Mouse (Mus musculus) intestine, embryonic 14.5 days (tissue): ENCODE measurements around the gene Lrrc29. TPM values are rescaled to one million over a fixed set of nuclear protein-coding genes. Genes with fewer than 3 reads are reported as not detected.

ENCODE experiments used
- ATAC-seq: fragments of 200-750 bp; cut with Nextera tagmentation; replicated peaks from 2 replicates; pipeline ENCODE4 v1.8.0; 2017; ENCODE audit warnings: low read depth, moderate number of reproducible peaks, moderate TSS enrichment, moderate library complexity; ENCODE audit not compliant: low FRiP score, low TSS enrichment
- DNase-seq: peaks from one replicate; pipeline ENCODE4 v3.0.0-alpha.2; 2018; ENCODE audit warnings: low spot score
- H3K27ac ChIP-seq: fragments of 300-500 bp; sonication (generic); 2 replicates; pipeline ENCODE4 v1.5.1; 2014; ENCODE audit warnings: low read depth, mild to moderate bottlenecking, control low read depth
- H3K27me3 ChIP-seq: fragments of 300-500 bp; sonication (generic); replicated peaks from 2 replicates; pipeline ENCODE4 v1.6.1; 2014; ENCODE audit warnings: low read length, control low read depth; ENCODE audit not compliant: control insufficient read depth, insufficient read depth
- H3K36me3 ChIP-seq: fragments of 300-500 bp; sonication (generic); 2 replicates; pipeline ENCODE4 v1.6.1; 2014; ENCODE audit warnings: low read length, control low read depth; ENCODE audit not compliant: control insufficient read depth, insufficient read depth
- H3K4me1 ChIP-seq: fragments of 300-500 bp; sonication (generic); replicated peaks from 2 replicates; pipeline ENCODE4 v1.6.1; 2014; ENCODE audit warnings: low read length, control low read depth, mixed read lengths; ENCODE audit not compliant: control insufficient read depth, insufficient read depth
- H3K4me2 ChIP-seq: fragments of 300-500 bp; sonication (generic); 2 replicates; pipeline ENCODE4 v1.6.1; 2014; ENCODE audit warnings: low read length
- H3K4me3 ChIP-seq: fragments of 300-500 bp; sonication (generic); 2 replicates; pipeline ENCODE4 v1.5.1; 2014; ENCODE audit warnings: low read depth, low read length, control low read depth, mixed read lengths
- H3K9ac ChIP-seq: fragments of 300-500 bp; sonication (generic); 2 replicates; pipeline ENCODE4 v1.6.1; 2014; ENCODE audit warnings: mild to moderate bottlenecking, low read length
- H3K9me3 ChIP-seq: fragments of 300-500 bp; sonication (generic); 2 replicates; pipeline ENCODE4 v1.6.1; 2016; ENCODE audit warnings: low read length, control low read depth; ENCODE audit not compliant: control insufficient read depth
- WGBS: fragments of 180-500 bp; shearing (Covaris S2); extraction: QIAGEN DNeasy Blood & Tissue Kit; methylation state at CpG from one replicate; pipeline ENCODE4 v1.1.7; 2014; 5-methylcytosine and 5-hydroxymethylcytosine counted together
- polyA plus RNA-seq: library from polyadenylated mRNA; unstranded; fragments of >200 nt; fragmentation: Nextera tagmentation; extraction: Ambion mirVana; gene quantifications from 2 replicates; pipeline ENCODE4 v1.2.1, GENCODE M21; 2014

Gene Lrrc29
- 1.9 and 2.3 TPM in 2 replicates for polyA plus RNA-seq

- Histone ChIP-seq H3K9ac (peak within 1 kb of the TSS; percentile 77), H3K4me1 (peaks cover 16% of the 10 kb centered on the region), H3K9me3 (no peaks in the 10 kb centered on the region), H3K27ac (peak within 1 kb of the TSS; percentile 58), H3K4me3 (peak within 1 kb of the TSS; percentile 89), H3K4me2 (peak within 1 kb of the TSS; percentile 96), H3K27me3 (no peaks in the 10 kb centered on the region), H3K36me3 (peaks cover 47% of the 10 kb centered on the region)
- under 1% methylated on average over 36 of the region's 36 CpGs for WGBS
- ATAC-seq, result peak; percentile 90
- peak; percentile 98 for DNase-seq
Measured at GRCm38 (mm10) chr8:105326141-105326672, at the start of gene Lrrc29, which contains the start of gene Tmem208. Gene Lrrc29, minus strand, starts transcription at chr8:105326278. Gene Tmem208, plus strand, starts transcription at chr8:105326354.

- ATAC-seq, result peak; percentile 47; the same call in 1 of the 2 replicates
- Histone ChIP-seq H3K4me1 (0 out of 2 replicates have a peak, but pooled peaks cover 6% of the 10 kb centered on the region), H3K27me3 (no peaks in the 10 kb centered on the region), H3K9ac (no peak overlapping the region), H3K4me3 (no peak overlapping the region), H3K27ac (no peak overlapping the region), H3K9me3 (peaks cover 3% of the 10 kb centered on the region; the same call in 1 of the 2 replicates), H3K4me2 (peak overlapping the region; percentile 48), H3K36me3 (no peaks in the 10 kb centered on the region)
- DNase-seq, result peak; percentile 76
- 25% methylated on average over 33 of the region's 33 CpGs for WGBS
Measured at GRCm38 (mm10) chr8:105374513-105374966, 48.5 kb upstream of the Lrrc29 start.

- DNase-seq (no peak), ATAC-seq (no peak)
- Histone ChIP-seq H3K27me3 (no peaks in the 10 kb centered on the region), H3K27ac (no peak within 1 kb of the TSS), H3K9ac (no peak within 1 kb of the TSS), H3K4me2 (peak within 1 kb of the TSS; percentile 48; the same call in 1 of the 2 replicates), H3K4me3 (no peak within 1 kb of the TSS), H3K4me1 (no peaks in the 10 kb centered on the region), H3K9me3 (peaks cover 3% of the 10 kb centered on the region; the same call in 1 of the 2 replicates), H3K36me3 (peaks cover 4% of the 10 kb centered on the region; the same call in 1 of the 2 replicates)
- WGBS, result 48% methylated on average over 2 of the region's 2 CpGs
Measured at GRCm38 (mm10) chr8:105373032-105373431, 47.0 kb upstream of the Lrrc29 start, which contains the start of gene Plekhg4. Gene Plekhg4, plus strand, starts transcription at chr8:105373274.

GRCm38 (mm10) chr8:105372473-105372872 lies 46.4 kb upstream of the Lrrc29 start:
- ATAC-seq (no peak), DNase-seq (no peak)
- Histone ChIP-seq H3K27me3 (no peaks in the 10 kb centered on the region), H3K4me2 (no peak overlapping the region), H3K4me3 (no peak overlapping the region), H3K9ac (no peak overlapping the region), H3K4me1 (no peaks in the 10 kb centered on the region), H3K36me3 (peaks cover 4% of the 10 kb centered on the region; the same call in 1 of the 2 replicates), H3K27ac (no peak overlapping the region), H3K9me3 (peaks cover 3% of the 10 kb centered on the region; the same call in 1 of the 2 replicates)
- WGBS, result 79% methylated on average over 9 of the region's 9 CpGs

GRCm38 (mm10) chr8:105367107-105367506 lies 41.0 kb upstream of the Lrrc29 start:
- no peak overlapping the region for H3K4me3 ChIP-seq
- H3K9ac ChIP-seq, result no peak overlapping the region
- 69% methylated on average over 2 of the region's 2 CpGs for WGBS
- no peak overlapping the region for H3K4me2 ChIP-seq
- no peak overlapping the region for H3K27ac ChIP-seq
- DNase-seq, result no peak
- ATAC-seq, result no peak
- H3K9me3 ChIP-seq, result no peaks in the 10 kb centered on the region
- no peaks in the 10 kb centered on the region for H3K4me1 ChIP-seq
- H3K36me3 ChIP-seq, result peaks cover 4% of the 10 kb centered on the region; the same call in 1 of the 2 replicates
- H3K27me3 ChIP-seq, result no peaks in the 10 kb centered on the region

GRCm38 (mm10) chr8:105361751-105362702 lies 35.9 kb upstream of the Lrrc29 start:
- DNase-seq (no peak), ATAC-seq (no peak)
- Histone ChIP-seq H3K4me3 (no peak overlapping the region), H3K4me1 (0 out of 2 replicates have a peak, but pooled peaks cover 4% of the 10 kb centered on the region), H3K9ac (no peak overlapping the region), H3K27me3 (no peaks in the 10 kb centered on the region), H3K27ac (peak overlapping the region; percentile 52; the same call in 1 of the 2 replicates), H3K4me2 (no peak overlapping the region), H3K36me3 (no peaks in the 10 kb centered on the region), H3K9me3 (no peaks in the 10 kb centered on the region)
- 58% methylated on average over 12 of the region's 12 CpGs for WGBS

- H3K27me3 ChIP-seq, result no peaks in the 10 kb centered on the region
- H3K4me3 ChIP-seq, result no peak overlapping the region
- no peak overlapping the region for H3K9ac ChIP-seq
- 0 out of 2 replicates have a peak, but pooled peaks cover 4% of the 10 kb centered on the region for H3K4me1 ChIP-seq
- DNase-seq (no peak), ATAC-seq (0 out of 2 replicates have a peak, but pooled peaks have one; percentile 42)
- H3K4me2 ChIP-seq, result no peak overlapping the region
- 38% methylated on average over 4 of the region's 4 CpGs for WGBS
- H3K27ac ChIP-seq, result no peak overlapping the region
- no peaks in the 10 kb centered on the region for H3K36me3 ChIP-seq
- H3K9me3 ChIP-seq, result no peaks in the 10 kb centered on the region
Measured at GRCm38 (mm10) chr8:105359646-105360045, 33.6 kb upstream of the Lrrc29 start.

GRCm38 (mm10) chr8:105359208-105359607 lies 33.1 kb upstream of the Lrrc29 start:
- no peaks in the 10 kb centered on the region for H3K9me3 ChIP-seq
- H3K27ac ChIP-seq, result no peak overlapping the region
- 0 out of 2 replicates have a peak, but pooled peaks cover 4% of the 10 kb centered on the region for H3K4me1 ChIP-seq
- WGBS, result 71% methylated on average over 15 of the region's 15 CpGs
- H3K4me3 ChIP-seq, result no peak overlapping the region
- H3K27me3 ChIP-seq, result no peaks in the 10 kb centered on the region
- H3K4me2 ChIP-seq, result no peak overlapping the region
- H3K36me3 ChIP-seq, result no peaks in the 10 kb centered on the region
- DNase-seq (no peak), ATAC-seq (no peak)
- no peak overlapping the region for H3K9ac ChIP-seq
